Mouse (Mus musculus): ENCODE results near the gene Cdh10.

Cdh10 gene

GRCm38 (mm10) chr15:18984891-18985290 lies 166.1 kb downstream of the Cdh10 start:
- no peak for DNase-seq

GRCm38 (mm10) chr15:18987671-18988070 lies 168.9 kb downstream of the Cdh10 start:
- DNase-seq = no peak

GRCm38 (mm10) chr15:18993512-18993911 lies 174.8 kb downstream of the Cdh10 start:
- peak in 1 of 2 experiments; percentile 7 for DNase-seq

GRCm38 (mm10) chr15:18994294-18994693 lies 175.5 kb downstream of the Cdh10 start:
- no peak for DNase-seq

GRCm38 (mm10) chr15:19010829-19011228 lies 192.1 kb downstream of the Cdh10 start:
- no peak for DNase-seq

- DNase-seq = no peak
Measured at GRCm38 (mm10) chr15:19032983-19033382, 214.2 kb downstream of the Cdh10 start.

- DNase-seq = no peak
Measured at GRCm38 (mm10) chr15:19040077-19040476, 221.3 kb downstream of the Cdh10 start.

Data from cerebellum, postnatal 14 days (tissue).